Mouse (Mus musculus) E14TG2a.4 (cell line): ENCODE results near the gene Vasn.

ENCODE experiments used
- CTCF ChIP-seq: conservative IDR thresholded peaks from 2 replicates; pipeline ENCODE4 v1.5.1; 2014; ENCODE audit warnings: low read length
- NANOG ChIP-seq: IDR thresholded peaks from 2 replicates; pipeline ENCODE4 v1.6.1; 2014; ENCODE audit warnings: borderline replicate concordance, low read length, mixed read lengths
- POU5F1 ChIP-seq: IDR thresholded peaks from 2 replicates; pipeline ENCODE4 v1.6.1; 2014; ENCODE audit warnings: low read length, borderline replicate concordance

GRCm38 (mm10) chr16:4597296-4597695 is 42.4 kb upstream of the Vasn start:
- no peak for TF ChIP-seq CTCF
- TF ChIP-seq NANOG: no peak
- no peak for TF ChIP-seq POU5F1
